Mouse (Mus musculus): ENCODE data around the gene Kazn.

DNA sequence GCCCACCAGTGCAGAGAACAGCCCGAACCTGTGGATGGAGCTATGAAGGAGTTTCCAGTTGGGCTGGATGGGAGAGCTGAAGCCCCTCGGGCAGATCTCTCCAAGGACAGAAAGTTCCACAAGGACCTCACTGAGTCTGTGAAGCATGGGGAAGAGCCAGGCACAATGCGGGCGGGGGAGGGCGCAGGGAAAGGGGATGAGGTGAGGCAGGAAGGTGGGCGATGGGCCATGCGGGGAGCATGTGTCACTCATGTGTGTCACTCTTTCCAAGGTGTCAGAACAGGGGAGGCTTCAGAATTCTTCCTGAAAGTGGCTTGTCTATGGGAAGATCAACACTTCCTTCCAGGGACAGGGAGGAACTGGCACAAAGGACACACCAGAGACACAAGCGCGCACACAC lies 58.3 kb downstream of the Kazn start:
- TF ChIP-seq POLR2A (IDR thresholded peaks at IDR 0.05; ENCODE audit: control insufficient read depth, extremely low read depth, insufficient read depth, low read length, poor library complexity) (no peak), CTCF (IDR thresholded peaks at IDR 0.05; ENCODE audit: borderline replicate concordance, control insufficient read depth, extremely low read depth, insufficient read depth, low read length, poor library complexity) (no peak)
